Mouse (Mus musculus): Measurements from ENCODE around the gene Fyb2. TPM values are rescaled to one million over a fixed set of nuclear protein-coding genes. Genes with fewer than 3 reads are reported as not detected.

Fyb2 gene
- polyA plus RNA-seq, 1 experiment from 2014 or later, result 0.21 TPM

- Histone ChIP-seq H3K4me2 (no peak overlapping the region), H3K27me3 (no peaks in the 10 kb centered on the region), H3K4me3 (no peak overlapping the region), H3K9me3 (no peaks in the 10 kb centered on the region), H3K9ac (no peak overlapping the region), H3K36me3 (no peaks in the 10 kb centered on the region), H3K4me1 (0 out of 2 replicates have a peak, but pooled peaks cover 8% of the 10 kb centered on the region), H3K27ac (no peak overlapping the region)
- ATAC-seq (ENCODE audit: insufficient number of reproducible peaks, insufficient read depth, low FRiP score, low TSS enrichment, low read depth), result no peak
- 78% methylated on average over 2 of the region's 2 CpGs for WGBS
Measured at GRCm38 (mm10) chr4:104902836-104903235, 10.4 kb upstream of the Fyb2 start.

- Histone ChIP-seq H3K9ac (no peak overlapping the region), H3K27me3 (no peaks in the 10 kb centered on the region), H3K9me3 (no peaks in the 10 kb centered on the region), H3K27ac (no peak overlapping the region), H3K4me1 (no peaks in the 10 kb centered on the region), H3K4me3 (no peak overlapping the region), H3K4me2 (no peak overlapping the region), H3K36me3 (no peaks in the 10 kb centered on the region)
- ATAC-seq (ENCODE audit: insufficient number of reproducible peaks, insufficient read depth, low FRiP score, low TSS enrichment, low read depth), result no peak
- WGBS, result 83% methylated on average over 6 of the region's 6 CpGs
Measured at GRCm38 (mm10) chr4:104905049-104905448, 8.2 kb upstream of the Fyb2 start.

DNA sequence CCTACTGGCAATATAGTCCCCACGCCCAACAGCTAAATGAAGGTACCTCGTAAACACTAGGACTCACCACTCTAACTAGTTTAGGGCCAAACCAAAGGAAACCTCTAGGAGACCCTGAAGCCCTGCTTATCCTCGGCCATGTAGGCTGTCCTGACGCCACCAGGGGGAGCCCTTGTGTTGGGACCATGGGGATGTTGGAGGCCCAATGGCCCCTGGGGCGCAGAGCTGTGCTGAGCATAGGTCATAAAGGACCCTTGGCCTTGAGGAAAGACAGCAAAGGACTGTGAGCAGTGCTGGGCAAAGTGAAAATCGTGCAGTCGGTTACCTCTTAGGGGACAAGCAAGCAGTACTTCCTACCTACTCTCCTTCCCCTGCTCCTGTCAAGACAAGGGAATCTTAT lies 1.6 kb upstream of the Fyb2 start:
- 26% methylated on average over 7 of the region's 7 CpGs for WGBS
- Histone ChIP-seq H3K9me3 (no peaks in the 10 kb centered on the region), H3K27me3 (peaks cover 21% of the 10 kb centered on the region), H3K27ac (no peak overlapping the region), H3K4me1 (peaks cover 4% of the 10 kb centered on the region; the same call in 1 of the 2 replicates), H3K4me3 (no peak overlapping the region), H3K36me3 (no peaks in the 10 kb centered on the region), H3K4me2 (no peak overlapping the region), H3K9ac (no peak overlapping the region)
- ATAC-seq (ENCODE audit: insufficient number of reproducible peaks, insufficient read depth, low FRiP score, low TSS enrichment, low read depth), result no peak

DNA sequence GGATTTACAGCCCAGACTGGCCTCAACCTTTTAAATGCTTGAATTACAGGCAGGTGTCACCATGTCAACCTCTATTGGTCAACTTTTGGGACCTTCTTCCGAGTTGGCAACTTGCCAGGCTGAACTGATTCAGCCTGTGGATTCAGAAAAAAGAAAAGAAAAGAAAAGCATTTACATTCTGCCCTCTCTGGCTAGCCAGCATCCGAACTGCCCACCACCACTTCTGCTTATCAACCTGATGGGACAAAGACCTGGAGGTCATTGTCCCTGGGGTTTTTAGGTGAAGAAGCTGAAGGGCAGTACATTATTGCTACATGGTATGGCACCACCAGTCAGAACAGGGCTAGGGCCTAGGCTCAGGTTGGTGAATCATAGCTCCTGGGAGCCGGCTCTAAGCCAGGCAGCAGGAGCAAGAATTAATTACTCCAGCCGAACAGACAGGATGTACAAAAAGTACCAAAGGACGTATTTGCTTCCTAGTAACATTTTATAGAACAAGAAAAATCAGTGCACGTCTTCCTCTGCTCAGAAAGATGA lies 1.5 kb downstream of the Fyb2 start:
- H3K27me3 ChIP-seq, result peaks cover 21% of the 10 kb centered on the region
- no peaks in the 10 kb centered on the region for H3K9me3 ChIP-seq
- H3K36me3 ChIP-seq, result no peaks in the 10 kb centered on the region
- no peak overlapping the region for H3K4me2 ChIP-seq
- no peak overlapping the region for H3K4me3 ChIP-seq
- H3K27ac ChIP-seq, result no peak overlapping the region
- no peak overlapping the region for H3K9ac ChIP-seq
- peaks cover 4% of the 10 kb centered on the region; the same call in 1 of the 2 replicates for H3K4me1 ChIP-seq
- WGBS, result 59% methylated on average over 6 of the region's 6 CpGs
- ATAC-seq (ENCODE audit: insufficient number of reproducible peaks, insufficient read depth, low FRiP score, low TSS enrichment, low read depth), result no peak

- no peak overlapping the region for H3K4me3 ChIP-seq
- H3K4me1 ChIP-seq, result peaks cover 4% of the 10 kb centered on the region; the same call in 1 of the 2 replicates
- H3K27ac ChIP-seq, result no peak overlapping the region
- ATAC-seq (ENCODE audit: insufficient number of reproducible peaks, insufficient read depth, low FRiP score, low TSS enrichment, low read depth), result no peak
- H3K4me2 ChIP-seq, result no peak overlapping the region
- peaks cover 14% of the 10 kb centered on the region for H3K27me3 ChIP-seq
- H3K9ac ChIP-seq, result no peak overlapping the region
- 82% methylated on average over 6 of the region's 6 CpGs for WGBS
- no peaks in the 10 kb centered on the region for H3K9me3 ChIP-seq
- no peaks in the 10 kb centered on the region for H3K36me3 ChIP-seq
Measured at GRCm38 (mm10) chr4:104918017-104918416, 4.8 kb downstream of the Fyb2 start.

DNA sequence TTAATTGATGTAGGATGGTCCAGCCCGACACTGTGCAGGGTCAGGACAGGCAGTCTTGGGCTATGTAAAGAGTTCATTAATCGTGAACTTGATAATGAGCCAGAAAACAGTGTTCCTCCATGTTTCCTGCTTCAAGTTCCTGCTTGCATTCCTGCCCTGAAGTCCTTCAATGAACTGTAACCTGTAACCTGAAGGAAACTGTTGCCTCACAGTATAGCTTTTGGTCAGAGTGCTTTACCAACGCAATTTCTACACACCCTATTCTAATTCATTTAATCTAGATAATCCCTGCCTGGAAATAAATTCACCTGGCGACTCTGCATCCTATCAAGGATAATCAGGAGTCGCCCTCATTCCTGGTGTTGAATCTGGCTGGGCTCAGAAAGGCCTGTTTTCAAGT lies 12.1 kb downstream of the Fyb2 start:
- no peaks in the 10 kb centered on the region for H3K4me1 ChIP-seq
- H3K4me2 ChIP-seq, result no peak overlapping the region
- ATAC-seq (ENCODE audit: insufficient number of reproducible peaks, insufficient read depth, low FRiP score, low TSS enrichment, low read depth), result no peak
- H3K36me3 ChIP-seq, result no peaks in the 10 kb centered on the region
- no peak overlapping the region for H3K27ac ChIP-seq
- no peaks in the 10 kb centered on the region for H3K9me3 ChIP-seq
- no peak overlapping the region for H3K4me3 ChIP-seq
- WGBS, result 86% methylated on average over 5 of the region's 5 CpGs
- no peak overlapping the region for H3K9ac ChIP-seq
- no peaks in the 10 kb centered on the region for H3K27me3 ChIP-seq

DNA sequence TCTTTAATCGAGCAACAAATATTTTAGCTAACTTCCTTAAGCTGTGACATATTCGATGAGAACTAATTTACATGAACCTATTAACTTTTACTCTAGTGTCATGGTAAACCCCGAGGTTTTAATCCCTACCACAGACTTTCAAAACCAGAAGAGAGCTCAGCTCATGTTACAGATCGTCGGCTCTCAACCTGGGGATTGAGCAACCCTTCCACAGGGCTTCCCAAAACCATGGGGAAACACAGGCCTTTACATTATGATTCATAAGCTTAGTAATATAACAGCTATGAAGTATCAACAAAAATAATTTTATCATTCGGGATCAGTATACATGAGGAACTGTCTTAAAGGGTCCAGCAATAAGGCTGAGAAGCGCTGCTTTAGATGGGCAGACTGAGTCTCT lies 15.9 kb downstream of the Fyb2 start:
- Histone ChIP-seq H3K4me3 (no peak overlapping the region), H3K9me3 (no peaks in the 10 kb centered on the region), H3K27ac (no peak overlapping the region), H3K9ac (no peak overlapping the region), H3K27me3 (no peaks in the 10 kb centered on the region), H3K4me1 (no peaks in the 10 kb centered on the region), H3K36me3 (no peaks in the 10 kb centered on the region), H3K4me2 (no peak overlapping the region)
- WGBS, result 70% methylated on average over 7 of the region's 7 CpGs
- ATAC-seq (ENCODE audit: insufficient number of reproducible peaks, insufficient read depth, low FRiP score, low TSS enrichment, low read depth), result no peak

DNA sequence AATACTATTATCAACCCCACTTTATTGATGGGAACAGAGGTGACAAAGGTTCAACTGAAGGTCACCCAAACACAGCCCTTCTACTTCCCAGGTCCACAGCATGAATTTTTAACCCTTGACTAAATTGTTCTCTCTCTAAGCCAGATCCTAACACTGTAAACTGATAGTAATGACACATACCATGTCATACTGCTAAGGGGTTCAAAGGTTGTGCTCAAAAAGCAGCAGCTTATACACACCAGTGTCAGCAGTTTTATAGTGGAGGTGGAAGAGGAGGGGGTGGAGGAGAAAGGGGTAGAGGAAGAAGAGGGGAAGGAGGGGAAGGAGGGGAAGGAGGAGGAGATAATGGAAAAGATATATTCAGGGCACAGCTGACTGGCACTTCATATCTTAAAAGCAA lies 20.4 kb downstream of the Fyb2 start:
- H3K4me1 ChIP-seq, result peaks cover 14% of the 10 kb centered on the region
- no peaks in the 10 kb centered on the region for H3K9me3 ChIP-seq
- H3K36me3 ChIP-seq, result no peaks in the 10 kb centered on the region
- no peak overlapping the region for H3K4me3 ChIP-seq
- H3K27ac ChIP-seq, result no peak overlapping the region
- H3K4me2 ChIP-seq, result no peak overlapping the region
- ATAC-seq (ENCODE audit: insufficient number of reproducible peaks, insufficient read depth, low FRiP score, low TSS enrichment, low read depth), result no peak
- no peak overlapping the region for H3K9ac ChIP-seq
- H3K27me3 ChIP-seq, result no peaks in the 10 kb centered on the region

- Histone ChIP-seq H3K4me3 (no peak overlapping the region), H3K9ac (no peak overlapping the region), H3K9me3 (no peaks in the 10 kb centered on the region), H3K36me3 (no peaks in the 10 kb centered on the region), H3K27ac (no peak overlapping the region), H3K27me3 (no peaks in the 10 kb centered on the region), H3K4me2 (no peak overlapping the region), H3K4me1 (peaks cover 14% of the 10 kb centered on the region)
- ATAC-seq (ENCODE audit: insufficient number of reproducible peaks, insufficient read depth, low FRiP score, low TSS enrichment, low read depth), result no peak
- WGBS, result 72% methylated on average over 3 of the region's 3 CpGs
Measured at GRCm38 (mm10) chr4:104934997-104935396, 21.7 kb downstream of the Fyb2 start.

GRCm38 (mm10) chr4:104935436-104935835 lies 22.2 kb downstream of the Fyb2 start:
- H3K9me3 ChIP-seq, result no peaks in the 10 kb centered on the region
- H3K27ac ChIP-seq, result no peak overlapping the region
- peaks cover 14% of the 10 kb centered on the region for H3K4me1 ChIP-seq
- H3K27me3 ChIP-seq, result no peaks in the 10 kb centered on the region
- no peak overlapping the region for H3K4me3 ChIP-seq
- 57% methylated on average over 3 of the region's 3 CpGs for WGBS
- H3K9ac ChIP-seq, result no peak overlapping the region
- H3K4me2 ChIP-seq, result no peak overlapping the region
- ATAC-seq (ENCODE audit: insufficient number of reproducible peaks, insufficient read depth, low FRiP score, low TSS enrichment, low read depth), result no peak
- H3K36me3 ChIP-seq, result no peaks in the 10 kb centered on the region

DNA sequence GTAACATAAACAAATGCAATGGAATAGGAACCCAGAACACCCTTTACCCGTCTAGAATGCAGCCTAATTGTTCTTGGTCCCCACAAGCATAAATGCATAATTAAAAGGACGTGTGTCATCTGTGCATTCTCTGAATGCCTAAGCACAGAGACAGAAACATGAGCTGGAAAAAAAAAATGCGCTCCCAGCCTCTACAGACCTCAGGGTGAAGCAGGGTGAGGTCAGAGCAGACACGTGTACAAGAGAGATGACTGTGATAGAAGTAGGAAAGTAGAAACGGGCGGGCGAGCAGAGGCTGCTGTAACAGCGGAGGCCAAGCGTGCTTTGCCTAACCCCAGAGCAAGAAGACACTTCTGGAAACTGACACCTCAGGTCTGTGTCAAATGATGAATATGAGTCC lies 22.8 kb downstream of the Fyb2 start:
- no peak overlapping the region for H3K9ac ChIP-seq
- no peak overlapping the region for H3K4me3 ChIP-seq
- H3K27ac ChIP-seq, result no peak overlapping the region
- H3K4me1 ChIP-seq, result peaks cover 14% of the 10 kb centered on the region
- H3K27me3 ChIP-seq, result no peaks in the 10 kb centered on the region
- no peak overlapping the region for H3K4me2 ChIP-seq
- ATAC-seq (ENCODE audit: insufficient number of reproducible peaks, insufficient read depth, low FRiP score, low TSS enrichment, low read depth), result no peak
- no peaks in the 10 kb centered on the region for H3K36me3 ChIP-seq
- no peaks in the 10 kb centered on the region for H3K9me3 ChIP-seq
- WGBS, result 24% methylated on average over 9 of the region's 9 CpGs

- no peak overlapping the region for H3K27ac ChIP-seq
- H3K36me3 ChIP-seq, result no peaks in the 10 kb centered on the region
- H3K4me2 ChIP-seq, result no peak overlapping the region
- no peaks in the 10 kb centered on the region for H3K9me3 ChIP-seq
- 79% methylated on average over 6 of the region's 6 CpGs for WGBS
- no peak overlapping the region for H3K4me3 ChIP-seq
- peaks cover 14% of the 10 kb centered on the region for H3K4me1 ChIP-seq
- no peaks in the 10 kb centered on the region for H3K27me3 ChIP-seq
- ATAC-seq (ENCODE audit: insufficient number of reproducible peaks, insufficient read depth, low FRiP score, low TSS enrichment, low read depth), result no peak
- H3K9ac ChIP-seq, result no peak overlapping the region
Measured at GRCm38 (mm10) chr4:104939535-104939934, 26.3 kb downstream of the Fyb2 start.

- ATAC-seq (ENCODE audit: insufficient number of reproducible peaks, insufficient read depth, low FRiP score, low TSS enrichment, low read depth), result no peak
- no peaks in the 10 kb centered on the region for H3K4me1 ChIP-seq
- WGBS, result 74% methylated on average over 1 of the region's 1 CpGs
- no peaks in the 10 kb centered on the region for H3K27me3 ChIP-seq
- no peak overlapping the region for H3K4me3 ChIP-seq
- no peak overlapping the region for H3K4me2 ChIP-seq
- no peaks in the 10 kb centered on the region for H3K36me3 ChIP-seq
- H3K9me3 ChIP-seq, result no peaks in the 10 kb centered on the region
- H3K9ac ChIP-seq, result no peak overlapping the region
- no peak overlapping the region for H3K27ac ChIP-seq
Measured at GRCm38 (mm10) chr4:104941895-104942294, 28.6 kb downstream of the Fyb2 start.
